Mouse (Mus musculus): ENCODE data around the gene Auts2. TPM values are rescaled to one million over a fixed set of nuclear protein-coding genes. Genes with fewer than 3 reads are reported as not detected.

Auts2 gene
- total and polyA plus RNA-seq, 2 experiments from 2014 or later = 35.2 to 57.5 TPM

GRCm38 (mm10) chr5:131774792-131775191, 768.4 kb downstream of the Auts2 start:
- 60% methylated on average over 6 of the region's 6 CpGs for WGBS
- H3K4me2 ChIP-seq (ENCODE audit: low read depth, low read length, poor library complexity, severe bottlenecking) = no peak overlapping the region
- no peaks in the 10 kb centered on the region for H3K9me3 ChIP-seq (ENCODE audit: low read length)

DNA sequence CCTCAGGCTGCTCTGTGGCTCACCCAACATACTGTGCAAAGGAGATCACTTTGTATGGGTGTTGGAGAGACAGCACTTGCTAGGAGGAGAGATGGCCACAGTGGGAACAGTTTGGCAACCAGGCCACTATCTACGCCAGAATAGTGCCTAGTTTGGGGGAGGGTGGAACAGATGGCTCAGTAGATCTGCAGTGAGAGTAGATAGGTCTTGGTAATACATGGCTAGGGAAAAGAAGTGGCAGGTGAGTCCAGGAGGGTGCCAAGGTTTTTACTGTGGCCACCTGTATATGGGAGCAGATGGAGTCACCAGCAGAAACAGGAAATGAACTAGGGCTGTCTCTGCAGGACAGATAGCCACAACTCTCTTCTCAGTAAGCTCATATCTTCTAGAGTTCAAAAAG, 770.5 kb downstream of the Auts2 start:
- Histone ChIP-seq H3K4me3 (ENCODE audit: low read depth, low read length) (no peak overlapping the region), H3K9ac (replicated peaks; ENCODE audit: low read length, poor library complexity, severe bottlenecking) (no peak overlapping the region), H3K4me2 (ENCODE audit: low read depth, low read length, poor library complexity, severe bottlenecking) (no peak overlapping the region), H3K9me3 (ENCODE audit: low read length) (no peaks in the 10 kb centered on the region), H3K4me1 (ENCODE audit: insufficient read depth, low read length) (peaks cover 10% of the 10 kb centered on the region; the same call in 1 of the 2 replicates), H3K36me3 (ENCODE audit: insufficient read depth, low read length) (no peaks in the 10 kb centered on the region), H3K27me3 (ENCODE audit: insufficient read depth, low read length) (no peaks in the 10 kb centered on the region), H3K27ac (ENCODE audit: low read depth, low read length) (no peak overlapping the region)
- no peak for TF ChIP-seq CTCF (IDR thresholded peaks at IDR 0.05)
- no peak for DNase-seq (ENCODE audit: low spot score)
- ATAC-seq (ENCODE audit: low FRiP score) = no peak
- WGBS = 100% methylated on average over 1 of the region's 1 CpGs

More at GRCm38 (mm10) chr5:131774792-131775191, 768.4 kb downstream of the Auts2 start:
- Histone ChIP-seq H3K4me1 (ENCODE audit: insufficient read depth, low read length) (peaks cover under 1% of the 10 kb centered on the region; the same call in 1 of the 2 replicates), H3K4me3 (ENCODE audit: low read depth, low read length) (no peak overlapping the region), H3K36me3 (ENCODE audit: insufficient read depth, low read length) (no peaks in the 10 kb centered on the region), H3K9ac (replicated peaks; ENCODE audit: low read length, poor library complexity, severe bottlenecking) (no peak overlapping the region), H3K27me3 (ENCODE audit: insufficient read depth, low read length) (no peaks in the 10 kb centered on the region), H3K27ac (ENCODE audit: low read depth, low read length) (no peak overlapping the region)
- ATAC-seq (ENCODE audit: low FRiP score) (no peak), DNase-seq (ENCODE audit: low spot score) (no peak)
- no peak for TF ChIP-seq CTCF (IDR thresholded peaks at IDR 0.05)

GRCm38 (mm10) chr5:131769273-131769672, 773.9 kb downstream of the Auts2 start:
- no peak overlapping the region for H3K27ac ChIP-seq (ENCODE audit: low read depth, low read length)
- ATAC-seq (ENCODE audit: low FRiP score) (no peak), DNase-seq (ENCODE audit: low spot score) (no peak)
- 41% methylated on average over 11 of the region's 11 CpGs for WGBS
- H3K27me3 ChIP-seq (ENCODE audit: insufficient read depth, low read length) = no peaks in the 10 kb centered on the region
- H3K4me3 ChIP-seq (ENCODE audit: low read depth, low read length) = no peak overlapping the region
- TF ChIP-seq CTCF (IDR thresholded peaks at IDR 0.05) = no peak
- H3K9me3 ChIP-seq (ENCODE audit: low read length) = no peaks in the 10 kb centered on the region
- H3K36me3 ChIP-seq (ENCODE audit: insufficient read depth, low read length) = no peaks in the 10 kb centered on the region
- H3K4me1 ChIP-seq (ENCODE audit: insufficient read depth, low read length) = 0 out of 2 replicates have a peak, but pooled peaks cover 10% of the 10 kb centered on the region
- no peak overlapping the region for H3K9ac ChIP-seq (replicated peaks; ENCODE audit: low read length, poor library complexity, severe bottlenecking)
- no peak overlapping the region for H3K4me2 ChIP-seq (ENCODE audit: low read depth, low read length, poor library complexity, severe bottlenecking)

DNA sequence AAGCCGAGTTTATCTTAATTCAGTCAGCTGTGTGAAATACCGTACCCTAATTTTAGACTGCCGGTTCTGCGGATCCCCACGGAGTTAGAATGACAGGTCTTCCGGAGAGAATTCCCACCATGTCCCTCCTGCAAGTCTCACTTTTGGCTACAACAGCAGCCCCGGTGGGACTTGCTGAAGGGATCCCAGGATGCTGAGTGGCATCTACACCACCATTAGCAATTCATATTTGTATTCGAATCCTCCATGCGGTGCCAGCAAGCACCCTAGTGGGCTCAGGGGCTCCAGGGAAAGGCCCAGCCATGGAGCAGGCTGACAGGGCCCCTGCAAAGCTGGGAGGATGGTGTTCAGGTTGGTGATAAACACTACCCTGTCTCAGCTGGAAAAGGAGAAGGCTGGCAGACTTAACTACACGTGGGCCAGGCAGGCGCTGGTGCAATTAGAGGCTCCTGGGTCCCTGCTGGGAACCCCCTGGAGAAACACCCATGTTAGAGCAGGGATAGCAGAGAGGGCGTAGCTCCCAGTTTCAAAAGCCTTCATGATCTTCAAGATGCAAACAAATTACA, 775.4 kb downstream of the Auts2 start:
- 51% methylated on average over 12 of the region's 12 CpGs for WGBS
- no peak for TF ChIP-seq CTCF (IDR thresholded peaks at IDR 0.05)
- no peaks in the 10 kb centered on the region for H3K36me3 ChIP-seq (ENCODE audit: insufficient read depth, low read length)
- no peaks in the 10 kb centered on the region for H3K27me3 ChIP-seq (ENCODE audit: insufficient read depth, low read length)
- H3K4me1 ChIP-seq (ENCODE audit: insufficient read depth, low read length) = 0 out of 2 replicates have a peak, but pooled peaks cover 10% of the 10 kb centered on the region
- no peak overlapping the region for H3K27ac ChIP-seq (ENCODE audit: low read depth, low read length)
- no peak for ATAC-seq (ENCODE audit: low FRiP score)
- H3K4me2 ChIP-seq (ENCODE audit: low read depth, low read length, poor library complexity, severe bottlenecking) = 0 out of 2 replicates have a peak overlapping the region, but pooled peaks have one; percentile 4
- H3K9me3 ChIP-seq (ENCODE audit: low read length) = no peaks in the 10 kb centered on the region
- H3K9ac ChIP-seq (replicated peaks; ENCODE audit: low read length, poor library complexity, severe bottlenecking) = no peak overlapping the region
- no peak for DNase-seq (ENCODE audit: low spot score)
- no peak overlapping the region for H3K4me3 ChIP-seq (ENCODE audit: low read depth, low read length)

DNA sequence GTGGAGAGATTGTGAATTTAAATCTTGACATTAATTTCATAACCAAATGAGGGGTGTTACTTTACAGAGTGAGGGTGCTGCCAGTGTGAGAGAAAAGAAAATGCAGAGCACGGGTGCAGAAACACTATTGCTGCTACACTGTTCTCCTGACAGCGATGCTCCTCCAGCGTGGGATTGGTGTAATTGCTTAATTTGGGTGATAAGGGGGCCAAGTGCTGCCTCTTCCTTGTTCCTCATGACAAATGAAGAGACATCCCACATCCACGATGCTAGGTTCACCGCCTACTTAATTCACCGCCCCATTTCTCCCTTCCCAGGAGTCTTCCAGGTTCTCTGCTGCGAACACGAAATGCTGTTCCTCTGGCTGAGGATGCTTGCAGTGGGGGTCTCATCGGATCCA, 776.0 kb downstream of the Auts2 start:
- TF ChIP-seq CTCF (IDR thresholded peaks at IDR 0.05) = no peak
- H3K9me3 ChIP-seq (ENCODE audit: low read length) = no peaks in the 10 kb centered on the region
- H3K4me2 ChIP-seq (ENCODE audit: low read depth, low read length, poor library complexity, severe bottlenecking) = 0 out of 2 replicates have a peak overlapping the region, but pooled peaks have one; percentile 4
- H3K4me1 ChIP-seq (ENCODE audit: insufficient read depth, low read length) = 0 out of 2 replicates have a peak, but pooled peaks cover 10% of the 10 kb centered on the region
- H3K36me3 ChIP-seq (ENCODE audit: insufficient read depth, low read length) = no peaks in the 10 kb centered on the region
- H3K9ac ChIP-seq (replicated peaks; ENCODE audit: low read length, poor library complexity, severe bottlenecking) = no peak overlapping the region
- H3K4me3 ChIP-seq (ENCODE audit: low read depth, low read length) = no peak overlapping the region
- DNase-seq (ENCODE audit: low spot score) (no peak), ATAC-seq (ENCODE audit: low FRiP score) (no peak)
- H3K27ac ChIP-seq (ENCODE audit: low read depth, low read length) = 0 out of 2 replicates have a peak overlapping the region, but pooled peaks have one; percentile 6
- no peaks in the 10 kb centered on the region for H3K27me3 ChIP-seq (ENCODE audit: insufficient read depth, low read length)
- 70% methylated on average over 9 of the region's 9 CpGs for WGBS

GRCm38 (mm10) chr5:131759432-131759831, 783.7 kb downstream of the Auts2 start:
- 87% methylated on average over 13 of the region's 13 CpGs for WGBS
- no peak overlapping the region for H3K9ac ChIP-seq (replicated peaks; ENCODE audit: low read length, poor library complexity, severe bottlenecking)

More at GRCm38 (mm10) chr5:131759432-131759831, 783.7 kb downstream of the Auts2 start:
- ATAC-seq (ENCODE audit: low FRiP score) (no peak), DNase-seq (ENCODE audit: low spot score) (no peak)
- H3K27me3 ChIP-seq (ENCODE audit: insufficient read depth, low read length) = no peaks in the 10 kb centered on the region
- no peak overlapping the region for H3K4me2 ChIP-seq (ENCODE audit: low read depth, low read length, poor library complexity, severe bottlenecking)
- no peaks in the 10 kb centered on the region for H3K9me3 ChIP-seq (ENCODE audit: low read length)
- H3K4me3 ChIP-seq (ENCODE audit: low read depth, low read length) = no peak overlapping the region
- H3K27ac ChIP-seq (ENCODE audit: low read depth, low read length) = no peak overlapping the region
- TF ChIP-seq CTCF (IDR thresholded peaks at IDR 0.05) = no peak
- H3K36me3 ChIP-seq (ENCODE audit: insufficient read depth, low read length) = no peaks in the 10 kb centered on the region
- no peaks in the 10 kb centered on the region for H3K4me1 ChIP-seq (ENCODE audit: insufficient read depth, low read length)

All from midbrain, postnatal 0 days (tissue).